Mouse (Mus musculus) brain, embryonic 14.5 days (tissue): ENCODE measurements around the gene Ccr2.

Experiments
- CTCF ChIP-seq: fragments of 200-500 bp; IDR thresholded peaks from 2 replicates; pipeline ENCODE4 v1.5.1; 2012; ENCODE audit warnings: inconsistent platforms, mild to moderate bottlenecking, moderate library complexity, borderline replicate concordance; ENCODE audit not compliant: insufficient read depth, insufficient read length; ENCODE audit errors: extremely low read depth
- POLR2A ChIP-seq: fragments of 200-500 bp; IDR thresholded peaks from 2 replicates; pipeline ENCODE4 v1.6.1; 2012; ENCODE audit warnings: mild to moderate bottlenecking, inconsistent platforms, borderline replicate concordance; ENCODE audit not compliant: poor library complexity, insufficient read depth, insufficient read length, severe bottlenecking; ENCODE audit errors: extremely low read depth

DNA sequence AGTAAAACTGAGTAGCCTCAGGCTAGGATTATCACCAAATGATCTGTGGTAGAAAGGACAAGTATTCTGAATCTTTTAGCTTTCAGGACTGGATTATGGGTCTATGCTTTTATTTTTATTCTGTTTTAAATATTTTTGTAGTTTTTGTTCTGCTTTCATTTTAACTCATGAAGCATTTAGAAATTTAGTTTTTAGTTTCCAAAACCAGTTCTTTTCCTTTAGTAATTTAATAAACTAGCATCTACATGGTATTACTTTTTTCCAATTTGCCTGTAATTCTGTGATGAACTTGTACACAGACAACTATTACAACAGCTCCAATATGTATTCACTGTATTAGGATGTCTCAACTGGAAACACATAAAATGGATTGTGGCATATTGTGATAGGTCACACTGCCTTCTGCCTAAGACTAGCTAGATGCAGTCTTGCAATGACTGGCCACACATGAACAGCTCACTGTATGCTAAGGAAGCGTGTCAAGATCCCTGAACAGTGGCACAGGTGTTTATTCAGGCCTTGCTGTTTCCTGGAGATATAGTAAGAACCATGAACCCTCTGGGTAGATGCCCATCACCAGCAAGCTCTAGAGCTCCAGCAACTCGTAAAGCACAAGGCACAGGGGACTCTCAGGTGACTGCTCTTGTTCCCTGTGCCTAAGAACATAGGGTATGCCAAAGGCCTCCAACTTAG lies 41.9 kb upstream of the Ccr2 start:
- TF ChIP-seq CTCF (no peak), POLR2A (no peak)
